Mouse (Mus musculus) liver, embryonic 14.5 days (tissue): ENCODE results near the gene Gm11037.

Experiments
- CTCF ChIP-seq: IDR thresholded peaks from 2 replicates; pipeline ENCODE4 v1.5.1; 2016; ENCODE audit warnings: antibody characterized with exemption, low read depth, control low read depth
- EP300 ChIP-seq: IDR thresholded peaks from 2 replicates; pipeline ENCODE4 v1.6.1; 2016; ENCODE audit warnings: antibody characterized with exemption, low read depth

- TF ChIP-seq EP300 (no peak), CTCF (no peak)
Measured at GRCm38 (mm10) chr2:131148353-131149253, 15.3 kb downstream of the Gm11037 start.
